Mouse (Mus musculus) forebrain, postnatal 0 days (tissue): ENCODE measurements around the gene Dedd2. TPM values are rescaled to one million over a fixed set of nuclear protein-coding genes. Genes with fewer than 3 reads are reported as not detected.
A peak's percentile ranks its signal among the peaks of the same experiment; 100 is the strongest.
"Not testable (repeated sequence)": the region's sequence is repeated elsewhere in the genome, so short reads cannot be mapped to it uniquely, and the experiment has no call there.

Experiments used
- ATAC-seq: fragments of 200-750 bp; cut with Nextera tagmentation; 2 replicates; pipeline ENCODE4 v1.8.0; 2017; ENCODE audit warnings: mild to moderate bottlenecking, moderate library complexity
- DNase-seq: peaks from one replicate; pipeline ENCODE4 v3.0.0-alpha.2; 2015
- H3K27ac ChIP-seq: fragments of 300-500 bp; sonication (generic); 2 replicates; pipeline ENCODE4 v1.5.1; 2014; ENCODE audit warnings: low read depth, mild to moderate bottlenecking, antibody characterized with exemption, low read length, moderate library complexity, mixed read lengths
- H3K27me3 ChIP-seq: fragments of 300-500 bp; sonication (generic); 2 replicates; pipeline ENCODE4 v1.6.1; 2014; ENCODE audit warnings: mild to moderate bottlenecking, low read length, mixed read lengths; ENCODE audit not compliant: insufficient read depth
- H3K36me3 ChIP-seq: fragments of 300-500 bp; sonication (generic); 2 replicates; pipeline ENCODE4 v1.6.1; 2014; ENCODE audit warnings: mild to moderate bottlenecking, moderate library complexity; ENCODE audit not compliant: insufficient read depth
- H3K4me1 ChIP-seq: fragments of 300-500 bp; sonication (generic); 2 replicates; pipeline ENCODE4 v1.6.1; 2014; ENCODE audit warnings: antibody characterized with exemption; ENCODE audit not compliant: insufficient read depth
- H3K4me2 ChIP-seq: fragments of 300-500 bp; sonication (generic); 2 replicates; pipeline ENCODE4 v1.6.1; 2014; ENCODE audit warnings: low read depth, mild to moderate bottlenecking, moderate library complexity
- H3K4me3 ChIP-seq: fragments of 300-500 bp; sonication (generic); 2 replicates; pipeline ENCODE4 v1.5.1; 2014; ENCODE audit warnings: low read depth, low read length, mixed read lengths
- H3K9ac ChIP-seq: fragments of 300-500 bp; sonication (generic); 2 replicates; pipeline ENCODE4 v1.6.1; 2014; ENCODE audit warnings: mild to moderate bottlenecking
- H3K9me3 ChIP-seq: fragments of 300-500 bp; sonication (generic); 2 replicates; pipeline ENCODE4 v1.6.1; 2016; ENCODE audit warnings: low read length
- CTCF ChIP-seq: sonication (generic); IDR thresholded peaks from 2 replicates; pipeline ENCODE4 v1.5.1; 2016; ENCODE audit warnings: antibody characterized with exemption, control low read depth, low read depth
- WGBS: fragments of 180-500 bp; shearing (Covaris S2); extraction: QIAGEN DNeasy Blood & Tissue Kit; methylation state at CpG from one replicate; pipeline ENCODE4 v1.1.7; 2014; 5-methylcytosine and 5-hydroxymethylcytosine counted together
- polyA plus RNA-seq: library from polyadenylated mRNA; unstranded; fragments of >200 nt; fragmentation: Nextera tagmentation; extraction: Ambion mirVana; gene quantifications from 2 replicates; pipeline ENCODE4 v1.2.1, GENCODE M21; 2015
- total RNA-seq: library from RNA; depleted of rRNA; stranded (reverse); fragments of >200 nt; gene quantifications from 2 replicates; pipeline ENCODE4 v1.2.3, GENCODE M21; 2014

Gene Dedd2
- total and polyA plus RNA-seq, 2 experiments from 2014 or later = 17.3 to 23.4 TPM

- Histone ChIP-seq H3K4me2 (no peak overlapping the region), H3K27me3 (no peaks in the 10 kb centered on the region), H3K9me3 (no peaks in the 10 kb centered on the region), H3K27ac (no peak overlapping the region), H3K4me3 (no peak overlapping the region), H3K4me1 (peaks cover 14% of the 10 kb centered on the region), H3K9ac (no peak overlapping the region), H3K36me3 (0 out of 2 replicates have a peak, but pooled peaks cover 7% of the 10 kb centered on the region)
- DNase-seq = no peak
- TF ChIP-seq CTCF = no peak
- 90% methylated on average over 8 of the region's 8 CpGs for WGBS
- no peak for ATAC-seq
These were observed 46.0 kb upstream of the Dedd2 start for GRCm38 (mm10) chr7:25266180-25266962.

DNA sequence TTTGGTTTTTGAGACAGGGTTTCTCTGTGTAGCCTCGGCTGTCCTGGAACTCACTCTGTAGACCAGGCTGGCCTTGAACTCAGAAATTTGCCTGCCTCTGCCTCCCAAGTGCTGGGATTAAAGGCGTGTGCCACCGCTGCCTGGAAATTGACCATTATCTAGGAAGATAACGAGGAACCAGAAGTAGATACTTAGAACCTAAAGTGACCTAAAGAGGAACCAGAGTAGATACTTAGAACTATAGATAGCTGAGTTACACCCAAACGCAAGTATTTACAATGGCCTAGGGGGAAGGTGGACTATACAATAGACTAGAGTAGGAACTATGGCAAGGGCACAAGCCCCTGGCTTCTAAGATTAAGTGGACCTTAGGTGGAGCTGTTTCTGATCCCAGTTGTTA lies 45.3 kb upstream of the Dedd2 start:
- H3K4me3 ChIP-seq, H3K27me3 ChIP-seq, H3K36me3 ChIP-seq, H3K9me3 ChIP-seq, H3K4me2 ChIP-seq, DNase-seq, H3K9ac ChIP-seq, ATAC-seq, H3K27ac ChIP-seq: not testable (repeated sequence)
- H3K4me1 ChIP-seq = peaks cover 14% of the 10 kb centered on the region
- 87% methylated on average over 5 of the region's 5 CpGs for WGBS

DNA sequence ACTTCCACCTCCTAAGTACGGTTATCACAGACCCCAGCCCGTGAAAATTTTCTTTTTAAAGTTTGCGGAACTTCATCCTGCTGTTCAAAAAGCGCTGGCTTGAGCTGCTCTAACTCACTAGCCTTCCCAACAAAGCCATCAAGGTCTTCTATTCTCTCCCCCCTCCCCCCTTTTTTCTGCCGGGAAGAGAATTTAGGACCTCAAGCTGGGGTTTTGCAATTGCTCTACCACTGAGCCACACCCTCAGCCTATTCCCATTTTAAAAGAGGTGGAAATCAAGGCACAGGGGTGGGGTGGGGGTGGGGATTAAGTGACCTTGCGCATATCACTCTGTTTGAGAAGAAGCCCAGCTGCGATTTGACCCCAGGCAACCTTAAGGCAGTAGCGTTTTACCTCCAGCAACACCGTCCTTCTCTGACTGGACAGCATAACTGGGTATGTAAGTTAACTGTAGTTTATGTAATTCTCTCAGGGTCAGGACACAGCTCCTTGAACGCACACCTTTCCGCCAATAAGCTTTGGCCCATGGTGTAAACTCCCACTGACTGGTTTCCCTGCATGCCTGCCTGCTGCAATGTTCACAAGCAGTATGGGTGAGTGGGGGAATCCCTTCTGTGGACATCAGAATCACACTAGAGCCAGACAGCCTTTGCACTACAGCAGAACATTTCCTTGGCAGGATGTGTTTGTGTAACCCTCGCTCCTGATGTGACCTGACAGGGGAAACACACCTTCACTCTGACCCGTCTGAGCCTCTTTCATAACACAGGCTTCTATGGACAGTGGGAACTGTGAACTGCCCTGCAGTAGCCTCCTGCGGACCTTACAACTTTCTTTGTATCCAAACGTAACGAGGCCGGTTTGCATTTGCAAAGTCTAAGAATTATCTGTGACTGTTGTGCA lies 43.8 kb upstream of the Dedd2 start:
- ATAC-seq (no peak), DNase-seq (no peak)
- Histone ChIP-seq H3K4me1 (peaks cover 5% of the 10 kb centered on the region), H3K27ac (no peak overlapping the region), H3K36me3 (no peaks in the 10 kb centered on the region), H3K9ac (no peak overlapping the region), H3K27me3 (no peaks in the 10 kb centered on the region), H3K9me3 (no peaks in the 10 kb centered on the region), H3K4me2 (no peak overlapping the region), H3K4me3 (no peak overlapping the region)
- no peak for TF ChIP-seq CTCF
- 24% methylated on average over 17 of the region's 17 CpGs for WGBS

DNA sequence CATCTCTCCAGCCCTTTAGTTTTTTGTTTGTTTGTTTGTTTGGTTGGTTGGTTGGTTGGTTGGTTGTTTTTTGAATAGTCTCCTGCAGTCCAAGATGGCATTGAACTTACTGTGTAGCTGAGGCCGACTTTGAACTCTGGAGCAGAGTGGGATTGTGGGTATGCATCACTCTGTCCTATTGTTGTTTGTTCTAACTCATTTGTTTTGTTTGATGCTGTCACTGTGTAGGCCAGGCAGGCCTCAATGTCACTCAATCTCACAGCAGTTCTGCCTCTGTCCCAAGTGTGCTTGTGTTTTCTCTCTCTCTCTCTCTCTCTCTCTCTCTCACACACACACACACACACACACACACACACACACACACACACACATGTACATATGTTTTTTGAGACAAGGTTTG lies 41.5 kb upstream of the Dedd2 start:
- Histone ChIP-seq H3K9ac (no peak overlapping the region), H3K4me2 (no peak overlapping the region), H3K36me3 (no peaks in the 10 kb centered on the region), H3K4me3 (no peak overlapping the region), H3K27me3 (no peaks in the 10 kb centered on the region), H3K9me3 (no peaks in the 10 kb centered on the region), H3K27ac (no peak overlapping the region), H3K4me1 (no peaks in the 10 kb centered on the region; the same call in 1 of the 2 replicates)
- no peak for TF ChIP-seq CTCF
- WGBS = 81% methylated on average over 1 of the region's 1 CpGs
- no peak for ATAC-seq
- DNase-seq = no peak

GRCm38 (mm10) chr7:25251822-25252221 lies 31.4 kb upstream of the Dedd2 start:
- H3K4me1 ChIP-seq = peaks cover 25% of the 10 kb centered on the region
- DNase-seq (no peak), ATAC-seq (no peak)
- peak overlapping the region; percentile 69 for H3K9ac ChIP-seq
- H3K4me2 ChIP-seq = peak overlapping the region; percentile 85
- no peaks in the 10 kb centered on the region for H3K27me3 ChIP-seq
- peak overlapping the region; percentile 87 for H3K4me3 ChIP-seq
- H3K27ac ChIP-seq = peak overlapping the region; percentile 96
- no peaks in the 10 kb centered on the region for H3K9me3 ChIP-seq
- WGBS = 17% methylated on average over 8 of the region's 8 CpGs
- no peaks in the 10 kb centered on the region for H3K36me3 ChIP-seq
- no peak for TF ChIP-seq CTCF

GRCm38 (mm10) chr7:25251071-25251791 lies 30.8 kb upstream of the Dedd2 start:
- no peaks in the 10 kb centered on the region for H3K9me3 ChIP-seq
- H3K4me2 ChIP-seq = peak overlapping the region; percentile 85
- H3K9ac ChIP-seq = peak overlapping the region; percentile 69
- TF ChIP-seq CTCF = no peak
- peaks cover 29% of the 10 kb centered on the region for H3K4me1 ChIP-seq
- no peaks in the 10 kb centered on the region for H3K36me3 ChIP-seq
- 3% methylated on average over 22 of the region's 22 CpGs for WGBS
- H3K27ac ChIP-seq = peak overlapping the region; percentile 96
- peak overlapping the region; percentile 87 for H3K4me3 ChIP-seq
- ATAC-seq = no peak
- peak; percentile 65 for DNase-seq
- H3K27me3 ChIP-seq = no peaks in the 10 kb centered on the region
